Mouse (Mus musculus) lung, postnatal 0 days (tissue): ENCODE results near the gene Dnaja2.

ENCODE experiments used
- CTCF ChIP-seq: IDR thresholded peaks from 2 replicates; pipeline ENCODE4 v1.5.1; 2016; ENCODE audit warnings: antibody characterized with exemption, mild to moderate bottlenecking
- EP300 ChIP-seq: IDR thresholded peaks from 2 replicates; pipeline ENCODE4 v1.6.1; 2016; ENCODE audit warnings: antibody characterized with exemption, mild to moderate bottlenecking, control low read depth

GRCm38 (mm10) chr8:85565186-85565585 lies 10.0 kb upstream of the Dnaja2 start:
- TF ChIP-seq CTCF (no peak), EP300 (no peak)
